14 mouse cellular contexts compared by ENCODE assay signal in genomic region chr17:29383923-29384322, GRCm38 (mm10).
"Had no signal": no experiment of that assay in that cellular context is flagged by ENCODE, and none has a peak within 500 bp of the region (broad histone marks: within the 10 kb centered on the region; RNA-seq: fewer than 3 reads in every experiment).

No protein-coding gene starts in this region.

- H3K36me3 ChIP-seq: limb, embryonic 15.5 days; midbrain, embryonic 10.5 days; midbrain, embryonic 15.5 days; neural tube, embryonic 13.5 days had no signal

- H3K4me3 ChIP-seq: limb, embryonic 15.5 days; midbrain, embryonic 10.5 days; midbrain, embryonic 15.5 days; neural tube, embryonic 13.5 days had no signal

- H3K4me2 ChIP-seq: limb, embryonic 15.5 days; lung, embryonic 14.5 days; midbrain, embryonic 15.5 days; neural tube, embryonic 13.5 days had no signal

- H3K4me1 ChIP-seq: midbrain, embryonic 15.5 days had no signal

- DNase-seq: kidney, postnatal 36 days; layer of hippocampus, adult 9-11 months; layer of hippocampus, postnatal 36 days; lung, embryonic 14.5 days; lung, postnatal 10 days; lung, postnatal 4 days; right cerebral cortex, adult 18-20 months; thymus, postnatal 4 days had no signal

- H3K9me3 ChIP-seq: limb, embryonic 15.5 days; midbrain, embryonic 10.5 days; midbrain, embryonic 15.5 days; neural tube, embryonic 13.5 days had no signal

- H3K27me3 ChIP-seq: limb, embryonic 15.5 days; midbrain, embryonic 15.5 days; neural tube, embryonic 13.5 days had no signal

- H3K9ac ChIP-seq: limb, embryonic 15.5 days; lung, embryonic 14.5 days; midbrain, embryonic 15.5 days; neural tube, embryonic 13.5 days had no signal

- ATAC-seq: midbrain, embryonic 15.5 days had no signal

- H3K27ac ChIP-seq: kidney, postnatal 0 days; limb, embryonic 15.5 days; midbrain, embryonic 10.5 days; midbrain, embryonic 15.5 days; neural tube, embryonic 13.5 days; stomach, postnatal 0 days had no signal
